Mouse (Mus musculus): ENCODE results near the gene Golim4. TPM values are rescaled to one million over a fixed set of nuclear protein-coding genes. Genes with fewer than 3 reads are reported as not detected.
A peak's percentile ranks its signal among the peaks of the same experiment; 100 is the strongest.

Golim4 gene
- polyA plus RNA-seq, 1 experiment from 2014 or later: 42.1 TPM

DNA sequence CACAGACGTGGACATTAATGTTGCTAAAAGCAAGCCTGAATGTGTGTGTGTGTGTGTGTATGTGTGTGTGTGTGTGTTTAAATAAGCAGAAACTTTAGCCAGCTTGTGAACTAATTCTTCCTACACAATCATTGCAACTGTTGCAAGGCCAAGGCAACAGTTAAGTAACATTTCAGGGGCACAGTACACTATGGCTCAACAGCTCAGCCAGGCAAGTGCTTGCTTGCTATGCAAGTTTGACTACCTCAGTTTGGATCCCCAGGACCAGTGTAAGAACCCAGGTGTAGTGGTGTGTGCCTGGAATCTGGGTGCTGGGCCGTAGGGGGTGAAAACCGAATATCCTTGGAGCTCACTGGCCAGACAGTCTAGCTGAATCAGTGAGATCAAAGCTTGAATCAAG, 2.6 kb downstream of the Golim4 start:
- peak overlapping the region; percentile 75; the same call in 1 of the 2 replicates for H3K4me3 ChIP-seq (ENCODE audit: low read depth, low read length)
- no peaks in the 10 kb centered on the region for H3K36me3 ChIP-seq (ENCODE audit: control insufficient read depth, insufficient read depth, low read length)
- H3K4me2 ChIP-seq (ENCODE audit: low read length): peak overlapping the region; percentile 70
- no peaks in the 10 kb centered on the region for H3K27me3 ChIP-seq (replicated peaks; ENCODE audit: control insufficient read depth, insufficient read depth, low read length)
- no peak for ATAC-seq (replicated peaks; ENCODE audit: low FRiP score, low TSS enrichment, low read depth)
- 60% methylated on average over 3 of the region's 3 CpGs for WGBS
- DNase-seq (ENCODE audit: low spot score): no peak
- H3K4me1 ChIP-seq (replicated peaks; ENCODE audit: control insufficient read depth, insufficient read depth, low read length): peaks cover 27% of the 10 kb centered on the region
- H3K9ac ChIP-seq (ENCODE audit: low read length): peak overlapping the region; percentile 5; the same call in 1 of the 2 replicates
- no peaks in the 10 kb centered on the region for H3K9me3 ChIP-seq (ENCODE audit: control insufficient read depth, low read length)
- no peak overlapping the region for H3K27ac ChIP-seq (ENCODE audit: low read depth)

DNA sequence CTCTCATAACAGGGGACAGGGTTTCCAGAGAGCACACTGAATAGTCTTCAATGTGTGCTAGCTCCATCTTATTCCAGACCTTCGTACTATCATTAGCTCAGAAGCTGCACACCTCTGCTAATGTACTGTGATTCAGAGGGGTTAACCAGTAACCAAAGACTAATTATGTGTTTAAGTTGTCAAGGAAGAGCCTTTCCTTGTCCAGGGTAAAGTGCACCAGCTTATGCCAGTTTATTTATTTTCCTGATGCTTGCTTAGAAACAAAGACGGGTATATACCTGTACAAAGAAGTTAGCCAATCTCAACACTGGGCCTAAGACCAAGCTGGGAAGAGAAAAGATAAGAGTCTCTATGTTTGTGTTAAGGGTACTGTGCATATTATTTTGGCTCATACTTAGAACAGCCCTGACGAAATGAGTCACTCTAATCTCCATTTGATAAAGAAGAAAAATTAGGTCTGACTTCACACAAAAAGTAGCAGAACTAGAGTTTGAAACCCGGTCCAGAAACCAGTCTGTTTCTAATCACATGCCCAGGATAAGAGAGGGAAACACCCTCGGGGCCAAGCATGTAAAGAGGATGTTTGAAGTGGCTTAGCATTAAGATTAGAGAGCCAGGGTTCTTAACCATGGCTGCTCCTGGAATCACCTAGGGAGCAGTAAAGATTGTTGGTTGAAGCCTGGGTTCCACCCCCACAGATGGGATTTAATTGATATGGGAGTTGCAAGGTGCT, 4.3 kb downstream of the Golim4 start:
- no peaks in the 10 kb centered on the region for H3K27me3 ChIP-seq (replicated peaks; ENCODE audit: control insufficient read depth, insufficient read depth, low read length)
- 0 out of 2 replicates have a peak overlapping the region, but pooled peaks have one; percentile 15 for H3K4me2 ChIP-seq (ENCODE audit: low read length)
- H3K4me3 ChIP-seq (ENCODE audit: low read depth, low read length): no peak overlapping the region
- no peak overlapping the region for H3K9ac ChIP-seq (ENCODE audit: low read length)
- no peak overlapping the region for H3K27ac ChIP-seq (ENCODE audit: low read depth)
- no peak for ATAC-seq (replicated peaks; ENCODE audit: low FRiP score, low TSS enrichment, low read depth)
- no peaks in the 10 kb centered on the region for H3K36me3 ChIP-seq (ENCODE audit: control insufficient read depth, insufficient read depth, low read length)
- no peaks in the 10 kb centered on the region for H3K9me3 ChIP-seq (ENCODE audit: control insufficient read depth, low read length)
- DNase-seq (ENCODE audit: low spot score): peak; percentile 56
- H3K4me1 ChIP-seq (replicated peaks; ENCODE audit: control insufficient read depth, insufficient read depth, low read length): peaks cover 27% of the 10 kb centered on the region
- 54% methylated on average over 5 of the region's 5 CpGs for whole genome bisulfite sequencing

DNA sequence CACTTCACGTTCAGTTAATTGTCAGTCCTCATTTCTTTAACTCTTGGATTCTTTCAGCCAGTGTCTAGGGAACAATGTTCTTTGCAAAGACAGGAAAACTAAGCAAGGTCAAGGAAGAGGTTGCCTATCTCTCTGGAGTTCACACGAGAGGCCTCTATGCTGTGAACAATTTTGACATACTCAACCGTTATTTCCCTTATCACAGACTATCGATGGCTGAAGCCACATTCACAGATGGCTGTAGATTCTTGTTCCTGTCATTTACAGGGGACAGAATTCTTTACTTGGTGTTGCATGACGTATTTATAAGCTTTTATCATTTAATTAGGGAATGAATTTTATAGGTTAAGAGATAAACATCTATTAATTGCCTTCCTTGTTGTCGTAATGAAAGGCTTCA, 5.9 kb downstream of the Golim4 start:
- DNase-seq (ENCODE audit: low spot score): no peak
- H3K9ac ChIP-seq (ENCODE audit: low read length): no peak overlapping the region
- peaks cover 27% of the 10 kb centered on the region for H3K4me1 ChIP-seq (replicated peaks; ENCODE audit: control insufficient read depth, insufficient read depth, low read length)
- no peak overlapping the region for H3K4me2 ChIP-seq (ENCODE audit: low read length)
- no peak overlapping the region for H3K27ac ChIP-seq (ENCODE audit: low read depth)
- H3K9me3 ChIP-seq (ENCODE audit: control insufficient read depth, low read length): no peaks in the 10 kb centered on the region
- ATAC-seq (replicated peaks; ENCODE audit: low FRiP score, low TSS enrichment, low read depth): no peak
- H3K36me3 ChIP-seq (ENCODE audit: control insufficient read depth, insufficient read depth, low read length): no peaks in the 10 kb centered on the region
- no peaks in the 10 kb centered on the region for H3K27me3 ChIP-seq (replicated peaks; ENCODE audit: control insufficient read depth, insufficient read depth, low read length)
- WGBS: 80% methylated on average over 6 of the region's 6 CpGs
- no peak overlapping the region for H3K4me3 ChIP-seq (ENCODE audit: low read depth, low read length)

DNA sequence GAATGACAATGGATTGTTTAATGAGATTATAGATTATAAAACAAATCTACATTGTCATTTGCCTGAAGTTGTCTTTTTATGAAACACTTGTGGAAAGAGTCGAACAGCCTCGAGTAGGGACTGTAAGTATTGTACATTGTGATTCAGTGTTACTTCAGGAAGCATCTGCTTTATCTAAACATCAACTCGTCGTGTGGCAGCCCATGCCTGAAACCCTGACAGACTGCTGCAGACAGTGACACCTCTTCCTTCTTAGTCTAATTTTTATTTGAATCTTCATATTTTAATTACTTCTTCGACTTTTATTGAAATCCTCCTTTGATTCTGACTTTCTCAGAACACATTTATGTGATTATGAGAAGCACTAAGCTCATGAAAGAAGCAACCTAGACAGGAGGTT, 7.4 kb downstream of the Golim4 start:
- 57% methylated on average over 5 of the region's 5 CpGs for WGBS
- no peaks in the 10 kb centered on the region for H3K9me3 ChIP-seq (ENCODE audit: control insufficient read depth, low read length)
- no peak overlapping the region for H3K4me2 ChIP-seq (ENCODE audit: low read length)
- H3K27ac ChIP-seq (ENCODE audit: low read depth): no peak overlapping the region
- no peaks in the 10 kb centered on the region for H3K36me3 ChIP-seq (ENCODE audit: control insufficient read depth, insufficient read depth, low read length)
- H3K4me3 ChIP-seq (ENCODE audit: low read depth, low read length): no peak overlapping the region
- no peaks in the 10 kb centered on the region for H3K27me3 ChIP-seq (replicated peaks; ENCODE audit: control insufficient read depth, insufficient read depth, low read length)
- peaks cover 17% of the 10 kb centered on the region for H3K4me1 ChIP-seq (replicated peaks; ENCODE audit: control insufficient read depth, insufficient read depth, low read length)
- no peak overlapping the region for H3K9ac ChIP-seq (ENCODE audit: low read length)
- ATAC-seq (replicated peaks; ENCODE audit: low FRiP score, low TSS enrichment, low read depth): no peak
- DNase-seq (ENCODE audit: low spot score): no peak

DNA sequence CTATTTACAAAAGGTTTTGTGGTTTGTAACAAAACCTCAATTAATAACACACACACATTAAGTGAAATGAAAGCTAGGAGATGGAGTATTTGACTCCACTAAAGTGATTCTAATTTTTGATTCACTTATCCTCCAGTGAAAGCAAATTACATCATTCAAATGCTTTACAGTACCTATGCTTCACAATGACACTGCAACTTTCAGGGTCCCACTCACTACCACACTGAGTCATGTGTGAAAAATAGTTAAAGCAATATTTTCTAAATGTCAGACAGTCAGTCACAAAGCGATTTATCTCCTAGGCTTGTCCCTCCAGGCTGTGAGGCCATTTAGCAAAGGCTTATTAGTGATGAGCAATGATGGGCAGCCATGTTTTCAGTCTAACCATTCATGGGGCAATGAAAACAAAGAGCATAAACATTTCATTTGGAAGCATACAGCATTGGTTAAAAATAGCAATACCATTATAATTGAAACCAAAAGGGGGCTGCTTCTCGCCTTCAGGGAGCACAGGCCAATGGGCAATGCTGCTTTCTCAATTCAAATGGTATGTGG, 8.1 kb downstream of the Golim4 start:
- 82% methylated on average over 2 of the region's 2 CpGs for WGBS

DNA sequence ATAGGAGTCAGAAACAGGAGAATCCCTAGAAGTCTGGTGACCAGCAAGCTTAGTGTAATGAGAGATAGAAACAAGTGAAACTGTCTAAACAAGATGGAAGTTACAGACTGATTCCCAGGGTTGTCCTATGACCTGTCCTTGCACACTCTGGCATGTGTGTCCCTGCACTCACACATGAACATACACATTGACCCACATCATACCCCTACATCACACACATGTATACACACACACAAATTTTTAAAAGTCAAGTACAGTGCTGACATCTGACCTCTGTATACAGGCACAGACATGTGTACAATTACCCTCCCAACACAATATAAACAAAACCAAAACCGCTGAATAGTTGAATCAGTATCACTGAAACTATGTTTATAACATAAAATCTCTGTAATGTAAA, 8.7 kb downstream of the Golim4 start:
- Histone ChIP-seq H3K27me3 (replicated peaks; ENCODE audit: control insufficient read depth, insufficient read depth, low read length) (no peaks in the 10 kb centered on the region), H3K4me3 (ENCODE audit: low read depth, low read length) (no peak overlapping the region), H3K27ac (ENCODE audit: low read depth) (no peak overlapping the region), H3K9me3 (ENCODE audit: control insufficient read depth, low read length) (no peaks in the 10 kb centered on the region), H3K4me1 (replicated peaks; ENCODE audit: control insufficient read depth, insufficient read depth, low read length) (peaks cover 8% of the 10 kb centered on the region; the same call in 1 of the 2 replicates), H3K9ac (ENCODE audit: low read length) (no peak overlapping the region), H3K4me2 (ENCODE audit: low read length) (no peak overlapping the region), H3K36me3 (ENCODE audit: control insufficient read depth, insufficient read depth, low read length) (no peaks in the 10 kb centered on the region)
- ATAC-seq (replicated peaks; ENCODE audit: low FRiP score, low TSS enrichment, low read depth) (no peak), DNase-seq (ENCODE audit: low spot score) (no peak)
- 53% methylated on average over 1 of the region's 1 CpGs for WGBS

More for the DNA sequence above, 8.1 kb downstream of the Golim4 start:
- H3K4me1 ChIP-seq (replicated peaks; ENCODE audit: control insufficient read depth, insufficient read depth, low read length): peaks cover 10% of the 10 kb centered on the region; the same call in 1 of the 2 replicates
- H3K4me3 ChIP-seq (ENCODE audit: low read depth, low read length): no peak overlapping the region
- H3K36me3 ChIP-seq (ENCODE audit: control insufficient read depth, insufficient read depth, low read length): no peaks in the 10 kb centered on the region
- ATAC-seq (replicated peaks; ENCODE audit: low FRiP score, low TSS enrichment, low read depth) (no peak), DNase-seq (ENCODE audit: low spot score) (no peak)
- no peak overlapping the region for H3K27ac ChIP-seq (ENCODE audit: low read depth)
- H3K27me3 ChIP-seq (replicated peaks; ENCODE audit: control insufficient read depth, insufficient read depth, low read length): no peaks in the 10 kb centered on the region
- no peaks in the 10 kb centered on the region for H3K9me3 ChIP-seq (ENCODE audit: control insufficient read depth, low read length)
- H3K9ac ChIP-seq (ENCODE audit: low read length): no peak overlapping the region
- H3K4me2 ChIP-seq (ENCODE audit: low read length): no peak overlapping the region

DNA sequence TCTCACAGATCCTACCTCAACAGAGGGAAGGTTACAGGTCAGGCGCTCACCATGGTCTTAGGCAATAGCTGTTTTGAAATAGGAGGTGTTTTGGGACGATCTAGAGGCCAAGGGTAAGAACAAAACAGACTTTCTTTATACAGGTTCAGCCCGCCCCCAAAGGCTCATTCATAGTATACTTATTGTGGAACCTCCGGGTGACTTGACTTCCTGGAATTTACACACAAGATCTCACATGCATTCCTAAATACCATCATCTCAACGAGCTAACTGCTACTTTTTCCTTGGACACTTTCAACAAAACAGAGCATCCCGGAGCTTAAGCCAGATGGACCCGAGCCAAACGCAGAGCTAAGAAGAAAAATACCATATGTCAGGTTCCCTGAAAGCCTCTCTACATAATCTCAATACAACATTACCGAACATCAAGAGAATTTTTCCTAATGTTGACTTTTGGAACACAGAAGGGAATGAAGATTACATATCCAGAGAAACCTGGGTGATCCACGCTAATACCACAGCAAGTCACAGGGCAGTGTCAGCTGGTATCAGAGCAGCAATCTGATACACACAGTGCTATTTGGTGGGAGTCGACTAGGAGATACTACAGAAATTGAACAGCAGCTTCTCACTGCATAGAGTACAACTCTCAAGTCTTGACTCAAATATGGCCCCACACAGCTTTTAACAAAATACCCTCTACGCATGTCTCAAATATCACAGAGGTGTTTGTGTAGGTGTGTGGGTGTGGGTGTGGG, 14.3 kb downstream of the Golim4 start:
- ATAC-seq (replicated peaks; ENCODE audit: low FRiP score, low TSS enrichment, low read depth) (no peak; the same call in 1 of the 2 replicates), DNase-seq (ENCODE audit: low spot score) (peak; percentile 71)
- no peaks in the 10 kb centered on the region for H3K27me3 ChIP-seq (replicated peaks; ENCODE audit: control insufficient read depth, insufficient read depth, low read length)

DNA sequence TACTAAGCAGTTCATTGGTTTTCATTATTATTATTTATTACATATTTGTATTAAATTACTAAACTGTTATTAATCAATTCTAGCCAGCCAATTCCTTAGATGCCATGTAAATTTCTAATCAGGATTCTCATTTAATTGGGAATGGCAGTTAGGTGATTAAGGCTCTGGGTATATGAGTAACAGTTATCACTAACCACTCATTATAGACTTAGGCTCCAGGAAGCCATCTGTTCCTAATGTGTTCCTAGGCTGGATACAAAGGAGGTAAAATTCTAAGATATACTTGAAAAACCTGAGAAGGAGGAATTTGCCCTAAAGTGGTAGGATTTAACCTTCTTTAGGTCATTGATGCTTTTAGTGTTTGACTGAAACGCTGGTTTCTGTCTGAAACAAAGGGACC, 14.9 kb downstream of the Golim4 start:
- H3K4me1 ChIP-seq (replicated peaks; ENCODE audit: control insufficient read depth, insufficient read depth, low read length): peaks cover 13% of the 10 kb centered on the region
- H3K36me3 ChIP-seq (ENCODE audit: control insufficient read depth, insufficient read depth, low read length): no peaks in the 10 kb centered on the region
- no peak for ATAC-seq (replicated peaks; ENCODE audit: low FRiP score, low TSS enrichment, low read depth)
- WGBS: 65% methylated on average over 1 of the region's 1 CpGs
- DNase-seq (ENCODE audit: low spot score): no peak
- H3K9me3 ChIP-seq (ENCODE audit: control insufficient read depth, low read length): no peaks in the 10 kb centered on the region
- peak overlapping the region; percentile 2; the same call in 1 of the 2 replicates for H3K27ac ChIP-seq (ENCODE audit: low read depth)
- no peak overlapping the region for H3K9ac ChIP-seq (ENCODE audit: low read length)
- no peak overlapping the region for H3K4me3 ChIP-seq (ENCODE audit: low read depth, low read length)
- no peak overlapping the region for H3K4me2 ChIP-seq (ENCODE audit: low read length)
- no peaks in the 10 kb centered on the region for H3K27me3 ChIP-seq (replicated peaks; ENCODE audit: control insufficient read depth, insufficient read depth, low read length)

More for the DNA sequence above, 14.3 kb downstream of the Golim4 start:
- H3K9me3 ChIP-seq (ENCODE audit: control insufficient read depth, low read length): no peaks in the 10 kb centered on the region
- H3K4me2 ChIP-seq (ENCODE audit: low read length): no peak overlapping the region; the same call in 1 of the 2 replicates
- no peaks in the 10 kb centered on the region for H3K36me3 ChIP-seq (ENCODE audit: control insufficient read depth, insufficient read depth, low read length)
- no peak overlapping the region for H3K9ac ChIP-seq (ENCODE audit: low read length)
- 41% methylated on average over 12 of the region's 12 CpGs for WGBS
- H3K4me3 ChIP-seq (ENCODE audit: low read depth, low read length): no peak overlapping the region
- peak overlapping the region; percentile 64; the same call in 1 of the 2 replicates for H3K27ac ChIP-seq (ENCODE audit: low read depth)
- peaks cover 13% of the 10 kb centered on the region for H3K4me1 ChIP-seq (replicated peaks; ENCODE audit: control insufficient read depth, insufficient read depth, low read length)
